Mouse (Mus musculus): ENCODE measurements around the gene Gnptab.

GRCm38 (mm10) chr10:88390096-88390790, 11.3 kb downstream of the Gnptab start:
- TF ChIP-seq ZC3H11A (IDR thresholded peaks at IDR 0.05; ENCODE audit: borderline replicate concordance, low read depth, low read length), result no peak
- TF ChIP-seq ZNF384 (IDR thresholded peaks at IDR 0.05; ENCODE audit: low read depth, low read length), result no peak
- TF ChIP-seq CHD2 (IDR thresholded peaks at IDR 0.05; ENCODE audit: low read depth, low read length), result no peak
- no peak for TF ChIP-seq HCFC1 (IDR thresholded peaks at IDR 0.05; ENCODE audit: borderline replicate concordance, insufficient read depth, low read length)

All from ES-E14 (cell line).